Mouse (Mus musculus): ENCODE measurements around the gene Scel. TPM values are rescaled to one million over a fixed set of nuclear protein-coding genes. Genes with fewer than 3 reads are reported as not detected.

The Scel gene
- 0.07 and 0.11 TPM in 2 replicates for polyA plus RNA-seq (2012; rRNA removed)

GRCm38 (mm10) chr14:103512802-103513472, at the start of gene Scel:
Scel (plus strand) TSS chr14:103513342.

DNA sequence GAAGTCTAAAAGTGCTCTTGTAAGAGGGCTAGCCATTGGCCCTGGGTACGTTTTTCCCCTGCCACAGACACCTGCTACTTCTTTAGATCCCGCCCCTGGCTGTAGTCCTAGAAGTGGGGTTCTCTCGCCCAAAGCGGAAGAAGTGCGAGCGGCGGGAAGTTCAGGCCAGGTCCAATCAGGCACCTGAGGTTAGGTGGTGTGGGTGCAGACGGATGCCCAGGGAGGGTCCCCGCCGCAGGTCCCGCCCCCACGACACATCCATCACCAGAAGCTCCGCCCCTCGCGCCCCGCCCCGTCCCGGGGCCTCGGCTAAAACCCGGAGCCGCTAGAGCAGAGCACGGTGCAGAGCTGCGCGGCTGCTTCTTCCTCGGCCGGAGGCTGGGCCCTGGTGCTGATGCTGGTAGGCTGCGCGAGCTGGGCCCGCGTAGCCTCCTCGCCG, 136.8 kb downstream of the Scel start, which contains the start of gene Slain1:
TSS of gene Slain1 (plus strand) at position 333 of the 439 bp plus-strand sequence.

Other genes starting within 250 kb of the Scel start
- 7.4 and 9.1 TPM in 2 replicates for gene Mycbp2, start 166.5 kb upstream of the Scel start, polyA plus RNA-seq (2012; rRNA removed)
- 0.60 and 0.65 TPM in 2 replicates for gene Slain1, start 136.9 kb downstream of the Scel start, polyA plus RNA-seq (2012; rRNA removed)

All from liver, embryonic 18 days (tissue).